Mouse (Mus musculus) monocyte, adult 2 months (primary cell): ENCODE data around the gene Gsk3b.

Experiments used
- DNase-seq, 2 experiments: peaks; one replicate each; pipeline ENCODE4 v3.0.0; 2022; ENCODE audit warnings: low spot score in 2 of 2, low read depth in 1 of 2

Gsk3b gene

DNA sequence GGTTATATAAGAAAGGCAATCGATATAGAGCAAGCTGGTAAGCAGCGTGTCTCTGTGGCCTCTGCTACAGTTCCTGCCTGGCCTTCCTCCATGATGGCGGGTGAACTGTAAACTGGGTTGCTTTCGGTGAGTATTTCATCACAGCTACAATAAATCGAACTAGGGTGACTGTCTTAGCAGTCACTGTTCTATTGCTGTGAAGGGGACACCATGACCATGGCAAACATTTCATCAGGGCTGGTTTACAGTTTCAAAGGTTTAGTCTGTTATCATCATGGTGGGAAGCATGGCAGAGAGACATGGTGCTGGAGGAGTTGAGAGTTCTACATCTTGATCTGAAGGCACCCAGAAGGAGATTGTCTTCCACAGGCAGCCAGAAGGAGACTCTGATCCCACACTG is 191.0 kb downstream of the Gsk3b start:
- DNase-seq: no peak

DNA sequence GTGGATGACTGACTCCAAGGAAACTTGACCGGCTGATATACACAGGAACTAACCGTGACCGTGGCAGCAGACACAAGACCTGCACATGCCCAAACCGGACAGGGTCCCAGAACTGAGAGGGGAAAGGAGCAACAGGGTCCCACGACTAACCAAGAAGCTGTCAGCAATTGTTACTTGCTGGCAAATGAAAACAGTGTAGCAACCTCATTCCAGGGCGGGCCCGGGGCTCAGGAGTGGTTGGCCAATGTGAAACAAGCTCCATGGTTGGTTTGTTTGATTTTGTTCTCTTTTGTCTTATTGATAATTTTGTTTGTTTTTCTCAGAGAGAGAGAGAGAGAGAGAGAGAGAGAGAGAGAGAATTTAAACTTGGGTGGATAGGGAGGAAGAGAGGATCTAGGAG is 192.2 kb downstream of the Gsk3b start:
- DNase-seq: no peak

DNA sequence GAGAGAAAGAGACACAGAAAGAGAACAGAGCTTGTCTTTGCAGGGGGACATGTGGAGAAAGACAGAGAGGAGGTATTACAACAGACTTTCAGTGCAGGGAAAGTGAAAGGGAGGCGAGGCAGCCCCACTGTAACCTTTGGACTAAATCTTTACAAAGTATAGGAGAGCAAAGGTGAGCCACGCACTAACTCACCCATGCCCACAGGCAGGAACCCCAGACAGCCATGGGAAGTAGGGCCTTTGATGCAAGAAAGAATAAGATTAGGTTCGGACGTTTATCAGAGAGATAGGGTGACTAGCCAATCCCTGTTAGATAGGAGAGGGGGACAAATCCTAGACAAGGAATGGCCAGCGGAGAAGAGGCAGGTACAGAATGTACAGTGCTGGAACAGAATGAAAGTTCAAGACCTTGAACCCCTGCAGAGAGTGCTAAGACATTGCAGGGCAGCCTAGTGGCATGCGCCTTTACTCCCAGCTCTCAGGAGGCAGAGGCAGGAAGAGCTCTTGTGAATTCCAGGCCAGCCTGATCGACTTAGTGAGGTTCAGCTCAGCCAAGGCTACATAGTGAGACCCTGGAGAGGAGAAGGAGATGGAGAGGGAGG is 193.9 kb downstream of the Gsk3b start:
- no peak for DNase-seq

DNA sequence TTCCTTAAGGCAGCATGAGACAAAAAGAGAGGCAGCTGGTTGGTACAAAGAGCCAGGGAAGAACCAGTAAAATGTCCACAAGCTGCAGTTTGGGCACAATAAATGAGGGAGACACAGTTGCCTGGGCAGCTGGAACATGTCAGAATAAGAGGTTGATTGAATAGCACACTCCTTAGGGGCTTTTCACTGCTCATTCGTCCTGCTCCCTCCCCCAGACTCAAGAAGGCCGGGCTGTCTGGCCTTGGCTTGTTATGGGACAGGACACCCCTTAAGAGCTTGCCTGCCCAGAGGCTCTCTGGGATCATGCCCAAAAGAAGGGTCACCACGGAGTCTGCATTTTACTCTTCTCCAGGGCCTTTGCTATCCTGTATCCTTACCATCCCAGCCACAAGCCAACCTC is 194.5 kb downstream of the Gsk3b start:
- DNase-seq: no peak

DNA sequence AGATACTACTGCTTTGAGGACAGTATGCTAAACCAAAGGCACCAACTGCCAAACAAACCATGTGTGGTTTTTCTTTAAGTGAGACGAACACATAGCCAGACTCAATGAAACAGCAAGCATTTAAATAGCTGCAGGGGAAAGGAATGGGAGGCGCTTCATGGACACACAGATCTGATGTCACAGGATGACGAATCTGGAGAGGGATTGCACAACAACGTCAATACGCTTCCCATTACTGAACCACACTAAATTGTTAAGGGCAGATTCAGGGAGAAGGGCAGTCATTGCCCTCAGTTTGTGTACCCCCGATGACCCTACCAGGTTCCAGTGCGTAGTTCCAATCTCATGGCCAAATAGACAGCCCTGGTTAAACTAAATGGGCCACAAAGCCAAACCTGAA is 197.0 kb downstream of the Gsk3b start:
- DNase-seq: no peak

DNA sequence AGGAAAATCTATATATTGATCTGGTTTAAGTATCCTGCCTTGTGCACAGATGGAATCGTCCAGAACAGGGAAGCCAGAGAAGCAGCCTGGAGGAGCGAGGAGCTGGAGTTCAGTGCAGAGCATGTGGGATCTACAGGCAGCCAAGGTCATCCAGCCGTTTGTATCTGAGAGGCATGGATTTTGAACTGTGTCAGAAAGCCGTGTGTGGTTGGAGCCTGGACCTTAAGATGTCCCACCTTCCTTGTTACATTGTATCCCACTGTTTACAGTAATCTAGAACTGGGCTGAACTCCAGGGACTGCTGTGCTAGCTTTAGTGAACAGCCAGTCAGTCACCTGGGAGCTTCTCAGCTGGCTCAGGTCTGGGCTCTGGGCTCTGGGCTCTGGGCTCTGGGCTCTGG is 197.7 kb downstream of the Gsk3b start:
- no peak for DNase-seq

DNA sequence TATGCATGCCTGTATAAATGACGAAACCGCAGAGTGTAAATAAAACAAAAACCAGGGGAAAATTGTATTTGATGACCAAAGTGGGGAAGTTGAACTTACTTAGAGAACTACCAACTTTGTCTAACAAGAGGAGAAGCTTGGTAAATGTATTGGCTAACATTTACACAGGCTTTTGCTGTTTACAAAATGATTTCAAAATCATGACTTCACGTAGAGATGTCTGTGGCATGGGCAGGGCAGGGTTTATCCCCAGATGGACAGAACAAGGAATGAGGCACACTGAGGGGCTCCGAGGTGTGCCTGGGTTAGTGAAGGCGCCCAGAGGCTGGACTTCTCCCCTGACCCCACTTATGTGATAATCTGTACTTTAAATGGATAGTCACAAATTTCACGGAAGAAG is 198.6 kb downstream of the Gsk3b start:
- no peak for DNase-seq

DNA sequence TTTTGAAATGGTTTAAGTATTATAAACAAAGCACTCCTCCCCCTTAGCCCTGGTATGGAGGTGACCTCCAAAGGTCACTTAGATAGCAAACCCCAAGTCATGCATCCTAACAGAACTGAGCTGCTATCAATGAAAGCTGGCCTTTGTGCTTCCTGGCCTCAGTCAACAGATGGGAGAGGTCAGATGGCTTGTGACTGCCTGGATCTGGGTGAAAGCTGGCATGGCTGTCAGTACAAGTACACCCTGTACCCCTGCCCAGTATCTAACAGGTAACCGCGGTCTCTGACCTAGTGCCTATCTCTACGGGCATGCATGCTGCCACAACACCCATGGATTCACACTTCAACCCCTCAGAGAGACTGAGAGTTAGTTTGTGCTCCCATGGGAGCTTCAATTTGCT is 199.0 kb downstream of the Gsk3b start:
- no peak for DNase-seq

DNA sequence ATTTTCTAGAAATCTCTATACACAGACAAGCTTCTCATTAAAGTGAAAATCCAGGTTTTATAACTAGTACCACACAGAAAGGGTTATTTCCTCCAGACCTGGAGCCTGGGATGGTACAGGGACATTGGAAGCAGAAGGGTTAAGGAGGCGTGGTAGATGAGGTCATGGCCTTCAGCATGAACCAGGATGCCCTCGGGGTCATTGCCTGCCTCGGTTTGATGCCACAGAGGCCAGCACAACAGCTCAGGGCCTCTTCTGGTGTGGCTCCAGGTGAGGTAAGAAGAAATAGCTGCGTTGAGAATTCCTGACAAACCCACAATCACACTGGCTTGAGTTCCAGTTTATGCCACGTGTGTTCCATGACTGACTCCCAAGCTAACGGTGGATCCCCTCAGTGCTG is 200.1 kb downstream of the Gsk3b start:
- DNase-seq: no peak

DNA sequence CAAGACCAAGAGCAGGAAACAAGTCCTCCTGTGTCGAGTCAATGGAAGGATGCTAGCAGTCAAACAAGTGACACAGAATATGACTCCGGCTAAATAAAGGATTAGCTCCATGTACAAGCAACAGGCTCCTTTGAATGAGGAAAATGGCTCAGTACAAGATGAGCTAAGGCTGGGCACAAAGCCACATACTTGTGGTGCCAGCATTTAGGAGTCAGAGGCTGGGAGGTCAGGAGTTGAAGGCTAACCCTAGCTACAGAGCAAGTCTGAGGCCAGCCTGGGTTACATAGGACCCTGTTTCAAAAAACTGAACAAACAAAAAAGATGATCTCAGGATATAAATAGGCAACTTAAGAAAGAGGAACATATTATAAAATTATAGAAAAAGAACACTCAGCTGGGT is 201.3 kb downstream of the Gsk3b start:
- no peak for DNase-seq

DNA sequence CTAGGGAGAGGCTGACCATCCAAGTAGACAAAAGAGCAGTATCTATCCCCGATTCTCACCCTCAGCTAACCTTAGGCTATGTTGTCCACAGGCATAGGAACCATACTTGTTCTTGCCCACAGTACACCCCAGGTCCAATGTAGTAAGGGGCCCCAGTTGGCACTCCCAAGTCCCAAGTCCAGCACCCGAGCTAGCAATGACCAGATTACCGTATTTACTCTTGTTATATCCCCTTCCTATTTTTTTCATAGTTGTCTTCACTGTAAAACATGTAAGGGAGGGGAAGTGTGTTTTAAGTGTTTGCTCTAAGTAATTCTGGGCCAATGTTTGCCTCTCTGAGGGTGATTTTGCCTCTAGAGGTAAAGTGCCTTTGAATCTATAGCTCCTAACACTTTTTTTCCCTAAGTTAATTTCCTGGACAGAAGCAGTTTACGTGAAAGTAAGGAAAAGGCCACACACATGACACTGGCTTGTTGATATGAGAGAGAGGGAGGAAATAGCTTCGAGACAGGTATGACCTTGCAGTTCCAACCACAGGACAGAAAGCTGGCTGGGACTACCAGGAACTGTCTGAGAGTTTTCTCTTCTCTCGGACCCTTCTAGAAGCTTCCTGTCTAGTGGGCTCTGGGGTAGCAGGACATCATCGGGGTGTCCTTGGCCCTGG is 206.0 kb downstream of the Gsk3b start, which contains the start of gene Nr1i2:
Nr1i2 (minus strand) TSS at position 140 of the 664 bp plus-strand sequence.
- no peak for DNase-seq

DNA sequence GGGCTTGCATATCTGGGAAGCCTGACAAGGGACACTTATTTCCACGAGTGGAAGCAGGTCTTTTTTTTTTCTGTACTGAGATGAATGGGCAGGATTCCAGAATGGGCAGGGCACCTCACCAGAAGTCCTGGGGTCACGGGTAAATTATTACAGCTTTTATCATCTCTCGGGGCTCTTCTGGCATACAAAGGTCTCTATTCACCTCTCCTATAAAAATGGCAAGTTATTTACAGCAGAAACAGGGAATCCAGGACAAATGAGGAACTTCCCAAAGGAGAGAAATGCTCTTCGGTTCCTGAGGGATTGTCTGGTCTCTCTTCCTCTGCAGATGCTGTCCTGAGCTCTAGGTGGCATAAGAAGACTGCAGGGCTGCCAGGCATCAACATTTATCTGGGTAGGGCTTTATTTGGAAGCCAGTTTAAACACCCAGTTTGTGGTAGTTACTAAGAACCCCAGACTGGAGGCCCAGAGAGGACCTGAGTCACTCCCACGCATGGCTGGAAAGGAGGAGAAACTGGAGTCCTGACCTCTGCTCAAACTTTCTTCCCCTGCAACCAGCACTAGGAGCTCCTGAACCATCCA is 206.6 kb downstream of the Gsk3b start:
- DNase-seq: no peak
